Mouse (Mus musculus) neural tube, embryonic 10.5 days (tissue): ENCODE measurements around the gene Aire.
"Not testable (repeated sequence)": the region's sequence is repeated elsewhere in the genome, so short reads cannot be mapped to it uniquely, and the experiment has no call there.

Source experiments
- DNase-seq: peaks from one replicate; pipeline ENCODE4 v3.0.0-alpha.2; 2017; ENCODE audit warnings: low spot score; ENCODE audit errors: extremely low spot score

Aire gene

GRCm38 (mm10) chr10:78054633-78055565, 11.5 kb upstream of the Aire start:
- DNase-seq: no peak

DNA sequence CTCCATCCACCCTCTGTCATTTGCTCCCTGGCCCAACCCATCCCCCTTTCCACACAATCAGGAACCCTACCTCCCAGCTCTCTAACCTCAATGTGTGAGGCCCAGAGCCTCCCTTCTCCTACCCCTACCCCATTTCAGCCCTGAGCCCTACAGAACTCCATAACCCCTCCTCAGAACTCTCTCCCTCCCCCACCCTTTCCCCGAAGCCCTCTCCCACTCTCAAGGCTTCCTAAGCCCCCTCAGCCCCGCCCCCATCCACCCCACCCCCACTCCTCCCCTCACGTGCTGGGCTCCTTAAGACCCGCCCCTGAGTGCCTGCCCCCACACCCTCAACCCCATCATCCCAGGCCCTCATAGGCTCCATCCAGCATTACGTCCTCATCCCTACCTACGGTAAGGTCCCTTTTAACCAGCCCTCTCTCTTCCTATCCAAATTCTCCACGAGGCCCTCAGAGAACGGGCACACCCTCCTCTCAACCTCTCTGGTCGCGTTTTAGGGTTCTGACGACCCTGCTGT, 6.2 kb upstream of the Aire start:
- DNase-seq: no peak

DNA sequence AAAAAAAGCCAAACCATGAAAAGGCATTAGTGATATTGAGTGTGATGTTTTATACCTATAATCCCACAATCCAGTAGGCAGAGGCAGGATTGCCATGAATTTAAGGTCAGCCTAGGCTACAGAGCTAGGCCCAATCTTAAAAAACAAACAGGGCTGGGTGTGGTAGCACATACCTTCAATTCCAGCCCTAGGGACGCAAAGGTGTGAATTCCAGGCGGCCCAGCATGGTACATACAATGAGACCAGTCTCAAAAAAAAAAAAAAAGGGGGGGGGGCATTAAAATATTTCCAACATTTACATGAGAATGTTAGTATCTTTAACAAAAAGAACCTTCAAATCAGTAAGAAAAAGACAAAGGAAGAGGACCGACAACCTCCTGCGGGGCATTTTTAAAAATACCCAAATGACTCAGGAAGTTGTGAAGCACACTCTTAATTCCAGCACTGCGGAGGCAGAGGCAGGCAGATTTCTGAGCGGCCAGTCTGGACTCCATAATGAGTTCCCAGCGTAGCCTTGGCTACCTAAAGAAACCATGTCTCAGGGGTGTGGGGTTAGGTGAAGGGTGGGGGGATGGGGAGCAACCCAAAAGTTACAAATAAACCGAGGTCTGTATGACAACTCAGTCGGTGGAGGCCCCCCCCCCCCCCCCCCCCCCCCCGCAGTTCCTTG, 4.8 kb upstream of the Aire start:
- no peak for DNase-seq

- DNase-seq: no peak
These were observed 3.0 kb upstream of the Aire start for GRCm38 (mm10) chr10:78046388-78046787.

GRCm38 (mm10) chr10:78044531-78044930, 1.1 kb upstream of the Aire start:
- DNase-seq: no peak

- peak; percentile 21 for DNase-seq
These were observed 559 bp downstream of the Aire start for GRCm38 (mm10) chr10:78042697-78043405.

- DNase-seq: no peak
These were observed 1.3 kb downstream of the Aire start for GRCm38 (mm10) chr10:78042096-78042495.

- no peak for DNase-seq
These were observed 1.8 kb downstream of the Aire start, which contains the start of gene Dnmt3l for GRCm38 (mm10) chr10:78041647-78042046. Dnmt3l (plus strand) TSS chr10:78041947.

DNA sequence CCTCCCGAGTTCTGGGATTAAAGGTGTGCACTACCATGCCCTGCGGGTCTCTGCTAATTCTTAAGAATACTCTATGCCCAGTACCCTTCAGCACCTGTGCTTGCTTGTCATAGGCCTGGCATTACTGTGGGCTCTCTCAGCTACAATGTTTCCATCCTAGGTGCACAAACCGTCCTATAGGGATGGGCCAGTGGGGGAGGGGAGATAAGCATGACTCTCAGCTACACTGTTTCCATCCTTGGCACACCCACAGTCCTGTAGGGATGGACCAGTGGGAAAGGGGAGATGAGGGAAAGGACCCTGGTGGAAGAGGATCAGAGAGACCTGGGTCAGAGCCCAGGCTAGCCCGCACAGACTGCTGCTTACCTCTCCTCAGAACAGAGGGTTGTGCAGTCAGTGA, 6.3 kb downstream of the Aire start:
- no peak for DNase-seq

DNA sequence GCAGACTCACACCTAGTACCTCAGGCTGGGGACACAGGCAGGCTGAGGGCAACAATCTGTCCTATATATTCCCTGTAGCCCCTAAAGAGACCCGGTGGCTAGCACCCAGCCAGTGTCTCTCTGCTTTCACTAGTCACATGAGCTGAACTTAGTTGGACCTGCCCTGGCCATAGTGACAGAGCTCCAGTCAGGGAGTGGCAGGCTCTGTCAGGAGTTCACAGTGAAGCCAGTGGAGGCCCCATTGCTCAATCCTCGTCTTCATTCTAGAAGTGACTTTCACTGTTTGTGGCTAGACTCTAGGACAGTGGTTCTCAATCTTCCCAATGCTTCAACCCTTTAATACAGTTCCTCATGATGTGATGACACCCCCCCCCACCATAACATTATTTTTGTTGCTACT, 11.4 kb downstream of the Aire start:
- DNase-seq: no peak

- no peak for DNase-seq
These were observed 14.3 kb downstream of the Aire start for GRCm38 (mm10) chr10:78029080-78029479.

GRCm38 (mm10) chr10:78028129-78028528, 15.3 kb downstream of the Aire start:
- DNase-seq: peak; percentile 77

GRCm38 (mm10) chr10:78025453-78025852, 18.0 kb downstream of the Aire start:
- not testable (repeated sequence) for DNase-seq

DNA sequence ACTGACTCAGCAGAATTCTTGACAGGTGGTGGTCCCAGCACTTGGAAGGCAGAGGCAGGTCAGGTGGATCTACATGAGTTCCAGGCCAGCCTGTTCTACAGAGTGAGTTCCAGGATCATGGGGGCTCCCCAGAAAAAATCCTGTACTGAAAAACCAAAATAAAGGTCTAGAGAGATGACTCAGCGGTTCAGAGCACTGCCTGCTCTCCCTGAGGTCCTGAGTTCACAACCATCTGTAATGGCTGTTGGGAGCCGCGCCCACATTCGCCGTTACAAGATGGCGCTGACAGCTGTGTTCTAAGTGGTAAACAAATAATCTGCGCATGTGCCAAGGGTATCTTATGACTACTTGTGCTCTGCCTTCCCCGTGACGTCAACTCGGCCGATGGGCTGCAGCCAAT, 23.4 kb downstream of the Aire start:
- not testable (repeated sequence) for DNase-seq

DNA sequence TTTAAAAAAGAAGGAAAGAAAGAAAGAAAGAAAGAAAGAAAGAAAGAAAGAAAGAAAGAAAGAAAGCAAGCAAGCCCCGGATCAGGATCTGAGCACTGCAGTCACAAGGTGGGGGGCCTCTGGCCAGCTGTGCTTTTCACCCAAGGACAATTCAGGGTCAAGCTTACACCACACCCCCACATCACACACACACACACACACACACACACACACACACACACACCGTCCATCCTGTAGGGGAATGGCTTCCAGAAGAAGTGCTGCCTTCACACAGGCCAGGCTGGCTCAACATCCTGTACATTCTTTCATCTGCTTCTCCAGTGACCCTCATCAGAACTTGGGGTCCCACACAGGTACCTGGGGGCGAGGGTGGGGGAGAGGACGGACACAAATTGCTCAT, 24.1 kb downstream of the Aire start:
- no peak for DNase-seq

DNA sequence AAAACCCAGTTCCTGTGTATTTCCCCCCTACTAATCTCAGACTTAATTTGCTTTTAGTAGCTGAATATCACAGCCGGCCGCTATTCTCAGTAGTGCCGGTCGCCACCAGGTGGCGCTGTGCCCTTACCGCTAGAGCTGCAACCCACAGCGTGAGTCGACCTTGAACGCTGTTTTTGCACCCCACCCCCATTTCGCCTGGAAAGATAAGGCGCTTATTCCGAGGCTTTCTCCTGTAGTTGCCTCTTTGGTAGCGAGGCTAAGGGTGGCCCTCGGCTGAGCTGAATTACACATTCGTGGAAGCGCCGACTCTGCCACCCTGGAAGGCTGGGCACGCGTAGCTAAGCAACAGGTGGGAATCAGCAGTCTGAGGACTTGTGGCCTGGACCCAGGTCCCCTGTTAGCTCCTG, 24.6 kb downstream of the Aire start:
- DNase-seq: peak; percentile 84

DNA sequence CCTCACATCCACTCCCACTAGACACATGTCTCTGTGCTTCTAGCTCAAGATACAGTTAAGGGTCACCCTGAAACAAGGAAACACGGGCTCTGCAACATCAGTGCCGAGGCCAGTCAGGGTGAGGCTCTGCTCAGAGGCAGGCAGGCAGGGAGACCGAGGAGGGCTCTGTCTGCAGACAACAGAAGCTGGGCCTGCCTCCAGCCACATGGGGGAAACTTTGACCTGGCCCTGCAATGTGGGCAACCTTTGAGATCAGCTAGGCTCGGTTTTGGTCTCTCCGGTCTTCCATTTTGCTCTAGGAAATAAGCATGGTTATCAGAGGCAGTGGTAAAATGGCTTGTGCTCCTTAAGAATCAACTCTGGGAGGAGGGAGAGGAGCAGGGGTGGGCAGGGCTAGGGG, 27.0 kb downstream of the Aire start:
- no peak for DNase-seq

DNA sequence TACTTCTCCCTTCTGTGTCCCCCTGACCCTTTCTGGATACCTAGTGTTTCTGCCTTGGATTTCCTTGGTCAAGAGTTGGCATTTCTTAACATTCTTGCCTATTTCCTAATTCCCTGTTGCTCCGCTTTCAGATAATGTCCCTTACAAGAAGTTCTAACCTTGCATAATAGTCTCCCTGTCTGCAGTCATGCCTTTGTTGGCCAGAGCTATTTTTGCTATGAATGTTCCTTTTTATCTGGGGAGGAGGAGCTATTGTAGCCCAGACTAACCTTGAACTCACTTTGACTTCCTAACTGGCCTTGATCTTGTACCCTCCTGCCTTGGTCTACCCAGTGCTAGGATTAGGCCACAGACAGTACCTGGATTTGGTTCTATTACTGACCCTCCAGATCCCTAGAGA, 27.9 kb downstream of the Aire start:
- no peak for DNase-seq

GRCm38 (mm10) chr10:78012661-78013495, 30.5 kb downstream of the Aire start:
- DNase-seq: no peak

DNA sequence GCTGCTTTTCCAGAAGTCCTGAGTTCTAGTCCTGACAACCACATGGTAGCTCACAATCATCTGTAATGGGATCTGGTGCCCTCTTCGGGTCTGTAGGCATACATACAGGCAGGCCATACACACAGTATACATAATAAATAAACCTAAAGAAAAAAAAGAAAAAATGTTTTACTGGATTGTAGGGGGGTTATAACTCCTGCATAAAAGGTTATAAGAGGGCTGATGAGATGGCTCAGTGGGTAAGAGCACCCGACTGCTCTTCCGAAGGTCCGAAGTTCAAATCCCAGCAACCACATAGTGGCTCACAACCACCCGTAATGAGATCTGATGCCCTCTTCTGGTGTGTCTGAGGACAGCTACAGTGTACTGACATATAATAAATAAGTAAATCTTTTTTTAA, 32.3 kb downstream of the Aire start:
- not testable (repeated sequence) for DNase-seq

DNA sequence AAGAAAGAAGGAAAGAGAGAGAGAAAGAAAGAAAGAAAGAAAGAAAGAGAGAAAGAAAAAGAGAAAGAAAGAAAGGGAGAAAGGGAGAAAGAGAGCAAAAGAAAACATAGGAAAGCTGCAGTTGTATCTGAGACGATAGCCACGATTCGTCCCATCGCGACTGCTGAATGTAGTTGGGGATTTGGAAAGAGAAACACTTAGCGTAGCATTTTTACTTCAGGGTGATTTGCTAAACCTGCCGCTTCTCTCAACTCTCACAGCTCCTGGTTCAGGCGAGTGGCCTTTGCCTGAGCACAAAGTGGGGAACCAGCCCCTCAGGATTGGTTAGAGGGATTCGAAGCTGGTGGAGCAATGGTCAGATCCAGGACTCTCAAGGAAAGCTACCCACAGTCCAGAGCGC, 33.1 kb downstream of the Aire start:
- peak; percentile 40 for DNase-seq
